Mouse (Mus musculus) retina, postnatal 1 day (tissue): Measurements from ENCODE around the gene Qdpr.

Experiments
- DNase-seq: peaks from one replicate; pipeline ENCODE4 v3.0.0-alpha.2; 2012

Qdpr gene

GRCm38 (mm10) chr5:45449831-45450716 is at the start of gene Qdpr:
Gene Qdpr (minus strand): TSS chr5:45450236.
- peak; percentile 100 for DNase-seq

- DNase-seq = no peak
Observed at GRCm38 (mm10) chr5:45497564-45497963, 47.5 kb upstream of the Qdpr start.

DNA sequence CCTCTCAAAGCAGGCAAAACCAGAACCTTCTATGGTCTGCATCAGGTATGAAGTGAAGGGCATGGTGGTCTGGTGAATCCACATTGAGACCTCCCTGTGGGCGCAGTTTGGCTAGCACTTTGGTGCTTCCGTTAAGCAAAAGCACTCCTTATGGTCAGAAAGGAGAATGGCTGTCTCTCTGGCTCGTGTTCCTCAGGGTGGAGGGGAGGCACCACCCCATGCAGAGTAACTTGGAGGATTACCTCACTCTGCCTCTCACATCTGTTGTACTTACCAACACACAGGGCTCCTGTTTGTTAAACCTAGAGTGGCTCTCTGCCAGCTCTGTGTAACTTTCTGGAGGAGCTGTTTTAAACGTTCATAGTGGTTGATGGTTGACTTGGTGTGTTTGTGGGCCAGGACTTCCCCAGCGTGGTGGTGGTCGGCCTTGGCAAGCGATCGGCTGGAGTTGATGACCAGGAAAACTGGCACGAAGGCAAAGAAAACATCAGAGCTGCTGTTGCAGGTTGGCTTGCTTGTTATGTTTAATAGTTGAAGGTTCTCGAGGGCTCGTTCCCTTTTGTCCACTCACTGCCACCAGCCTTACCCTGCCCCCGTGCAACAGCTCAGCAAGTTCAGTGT is 47.0 kb upstream of the Qdpr start:
- DNase-seq = no peak

- no peak for DNase-seq
Observed at GRCm38 (mm10) chr5:45496479-45496878, 46.4 kb upstream of the Qdpr start.

DNA sequence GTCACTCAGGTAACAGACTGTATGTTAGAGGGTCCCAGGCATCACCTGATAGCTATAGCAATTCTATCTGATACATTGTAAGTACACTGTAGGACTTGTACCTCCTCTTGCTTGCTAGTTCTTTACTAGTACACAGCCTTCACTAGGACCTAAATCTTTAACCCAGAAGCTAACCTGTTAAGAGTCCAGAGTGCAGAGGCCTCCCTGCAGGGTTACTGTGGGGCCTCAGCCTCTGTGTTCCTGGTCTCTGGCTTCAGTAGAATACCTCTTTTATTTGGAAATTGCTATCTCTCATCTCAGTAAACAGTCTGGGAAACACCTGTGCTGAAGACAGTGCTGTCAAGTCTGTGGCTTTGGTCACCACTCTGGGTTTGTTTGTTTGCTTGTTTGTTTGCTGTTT is 46.0 kb upstream of the Qdpr start:
- DNase-seq = no peak

GRCm38 (mm10) chr5:45495429-45495975 is 45.5 kb upstream of the Qdpr start:
- DNase-seq = no peak

DNA sequence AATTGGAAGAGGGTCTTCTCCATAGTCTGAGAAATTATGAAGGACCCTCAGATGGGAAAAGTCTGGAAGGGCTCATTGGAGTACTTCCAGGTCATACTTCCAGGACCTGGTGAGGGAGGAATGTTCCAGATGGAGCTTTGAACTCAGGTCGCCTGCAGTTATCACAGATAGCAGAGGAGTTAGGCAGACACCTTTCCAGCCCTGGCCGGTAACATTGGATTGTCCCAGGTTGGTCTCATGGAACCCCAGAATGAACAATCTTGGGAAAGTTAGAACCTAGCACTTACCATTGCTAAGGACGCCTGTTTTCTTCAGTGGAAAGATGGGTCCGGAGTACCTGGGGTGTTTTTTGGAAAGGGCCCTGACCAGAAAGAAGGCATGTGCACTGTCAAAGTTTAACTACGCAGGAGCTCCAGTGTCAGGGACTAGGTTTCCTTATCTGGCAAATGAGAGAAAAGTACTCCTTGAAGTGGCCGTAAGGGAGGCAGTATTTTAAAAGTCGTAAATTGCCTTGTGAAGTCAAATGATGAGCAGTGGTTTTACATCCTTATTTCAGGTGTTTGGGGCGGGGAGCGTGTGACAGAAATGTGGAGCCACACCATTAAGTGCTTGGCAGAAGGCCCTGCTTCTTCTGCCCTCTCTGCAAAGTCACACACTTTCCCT is 44.2 kb upstream of the Qdpr start:
- no peak for DNase-seq

- DNase-seq = peak; percentile 97
Observed at GRCm38 (mm10) chr5:45493191-45494092, 43.4 kb upstream of the Qdpr start, which contains the start of gene Lap3. Gene Lap3 (plus strand): TSS chr5:45493374.

- DNase-seq = no peak
Observed at GRCm38 (mm10) chr5:45491776-45492175, 41.7 kb upstream of the Qdpr start.

DNA sequence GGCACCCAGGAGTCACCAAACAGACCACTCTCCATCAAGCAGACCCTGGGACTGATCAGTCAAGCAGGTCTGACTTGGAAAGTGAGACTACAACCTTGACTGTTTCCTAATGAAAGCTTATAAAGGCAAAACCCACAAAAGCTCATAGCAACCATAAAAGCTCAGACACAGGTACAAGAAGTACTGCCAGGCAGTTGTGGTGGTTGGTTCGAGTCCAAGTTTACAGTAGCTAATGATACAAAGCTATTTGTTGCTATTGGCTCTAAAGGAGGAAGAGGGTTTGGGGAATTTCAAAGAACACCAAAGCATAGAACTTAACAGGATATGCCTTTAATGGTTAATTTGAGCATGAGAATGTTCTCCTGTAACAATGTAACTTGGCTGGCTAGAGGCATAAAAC is 33.6 kb upstream of the Qdpr start:
- DNase-seq = no peak

GRCm38 (mm10) chr5:45482607-45483006 is 32.6 kb upstream of the Qdpr start:
- DNase-seq = no peak

GRCm38 (mm10) chr5:45481125-45481524 is 31.1 kb upstream of the Qdpr start:
- no peak for DNase-seq

DNA sequence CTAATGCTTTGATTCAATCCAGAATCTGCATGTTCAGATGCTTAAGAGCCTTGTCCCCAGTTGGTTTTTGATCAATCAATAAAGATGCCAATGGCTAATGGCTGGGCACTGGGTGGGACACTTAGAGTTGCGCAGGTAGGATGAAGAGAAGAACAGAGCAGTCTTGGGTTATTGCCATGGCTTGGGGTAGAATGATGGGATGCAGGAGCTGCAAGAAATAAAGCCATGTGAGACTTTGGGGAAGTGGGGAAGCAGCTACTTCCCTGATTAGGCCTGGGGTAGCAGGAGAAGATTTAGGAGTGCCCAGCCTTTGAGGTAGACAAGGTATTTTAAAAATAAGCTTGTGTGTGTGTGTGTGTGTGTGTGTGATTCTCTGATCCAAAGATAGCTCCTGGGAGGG is 30.0 kb upstream of the Qdpr start:
- no peak for DNase-seq

DNA sequence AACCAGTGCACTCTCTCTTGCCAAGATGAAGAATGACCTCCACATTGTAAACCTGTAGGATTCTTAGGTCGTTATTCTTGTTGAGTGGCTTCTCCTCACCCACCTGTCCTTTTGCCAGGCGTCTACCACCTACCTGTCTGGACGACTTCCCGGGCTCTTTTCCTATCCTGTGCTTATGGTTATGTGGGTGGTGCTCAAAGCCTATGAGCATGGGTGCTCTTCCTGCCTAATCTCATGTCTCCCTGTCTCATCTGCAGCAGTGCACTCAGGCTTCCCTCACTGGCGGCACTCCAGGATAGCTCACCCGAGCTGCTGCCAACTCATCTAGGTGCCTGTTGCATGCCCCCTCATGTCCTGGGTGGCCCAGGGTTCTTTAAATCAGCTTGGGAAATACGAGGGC is 27.6 kb upstream of the Qdpr start:
- no peak for DNase-seq

DNA sequence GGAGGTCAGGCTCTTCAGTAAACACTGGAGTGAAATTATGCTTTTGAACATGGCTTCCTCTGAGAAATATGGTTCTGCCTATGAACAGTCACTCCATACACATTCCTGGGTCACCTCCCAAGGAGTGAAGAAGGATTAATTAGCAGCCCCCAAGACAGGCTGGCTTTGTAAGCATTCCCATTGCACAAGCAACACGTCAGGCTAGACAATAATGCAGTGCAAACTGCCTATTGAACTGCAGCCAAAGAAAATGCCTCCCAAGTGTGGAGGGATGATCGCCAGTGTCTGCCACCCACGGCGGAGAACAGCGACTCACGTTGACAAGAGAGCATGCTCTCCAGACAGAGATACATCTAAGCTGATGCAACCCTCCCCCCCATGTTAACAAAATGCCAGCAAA is 26.3 kb upstream of the Qdpr start:
- DNase-seq = peak; percentile 70

DNA sequence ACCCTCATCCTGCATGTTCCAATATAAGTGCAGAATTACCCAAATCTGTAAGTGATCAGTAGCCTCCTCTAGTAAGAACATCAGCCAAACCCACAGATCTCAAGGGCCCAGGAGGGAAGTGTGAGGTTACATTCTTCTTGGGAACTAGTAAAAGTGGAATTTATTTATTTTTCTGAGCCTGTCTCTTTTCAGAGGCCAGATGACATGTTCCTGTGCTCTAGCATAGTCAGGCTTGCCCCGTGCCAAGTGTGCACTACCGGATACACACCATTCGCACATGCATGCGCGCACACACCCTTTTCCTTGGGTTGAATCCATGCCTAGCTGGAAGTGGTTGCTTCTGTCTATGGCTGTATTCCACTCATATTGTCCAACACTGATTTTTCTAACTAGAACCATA is 25.7 kb upstream of the Qdpr start:
- DNase-seq = no peak

DNA sequence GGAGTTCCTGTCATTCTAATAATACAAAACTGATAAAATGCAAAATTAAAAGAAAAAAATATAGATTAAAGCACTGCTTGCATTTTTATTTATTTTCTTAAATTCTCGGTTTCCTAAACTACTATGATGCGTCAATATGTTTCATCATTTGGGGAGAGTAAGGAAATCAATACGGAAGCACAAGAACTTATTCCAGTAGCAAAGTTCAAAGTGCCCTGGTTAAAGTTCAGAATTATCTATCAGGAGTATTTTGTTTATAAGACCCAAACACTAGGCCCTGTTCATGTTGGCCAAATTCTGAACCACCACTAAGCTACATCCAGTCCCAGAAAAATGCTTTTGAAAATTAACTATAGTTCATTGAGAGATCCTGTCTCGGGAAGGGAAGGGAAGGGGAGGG is 24.7 kb upstream of the Qdpr start:
- no peak for DNase-seq

- peak; percentile 86 for DNase-seq
Observed at GRCm38 (mm10) chr5:45474215-45474614, 24.2 kb upstream of the Qdpr start.

- no peak for DNase-seq
Observed at GRCm38 (mm10) chr5:45473521-45473920, 23.5 kb upstream of the Qdpr start.

GRCm38 (mm10) chr5:45472880-45473450 is 22.9 kb upstream of the Qdpr start:
- DNase-seq = no peak

DNA sequence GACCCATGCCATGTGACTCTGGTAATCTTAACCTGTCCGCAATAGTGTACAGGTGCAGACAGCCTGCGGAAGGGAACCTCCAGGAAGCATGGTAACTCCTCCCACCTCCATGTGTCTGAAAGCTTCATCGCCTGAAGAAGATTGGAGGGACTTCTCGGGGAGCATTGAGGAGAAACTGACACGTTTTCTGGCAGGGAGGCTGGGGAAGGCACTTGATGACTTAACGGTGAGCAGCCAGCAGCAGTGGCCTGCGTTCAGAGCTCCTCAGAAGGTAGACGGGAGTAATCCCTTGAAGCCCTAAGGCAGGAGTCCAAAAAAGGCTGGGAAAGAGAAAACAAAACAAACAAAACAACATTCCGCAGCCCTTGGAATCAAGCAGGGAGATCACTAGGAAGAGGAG is 4.4 kb upstream of the Qdpr start:
- no peak for DNase-seq

DNA sequence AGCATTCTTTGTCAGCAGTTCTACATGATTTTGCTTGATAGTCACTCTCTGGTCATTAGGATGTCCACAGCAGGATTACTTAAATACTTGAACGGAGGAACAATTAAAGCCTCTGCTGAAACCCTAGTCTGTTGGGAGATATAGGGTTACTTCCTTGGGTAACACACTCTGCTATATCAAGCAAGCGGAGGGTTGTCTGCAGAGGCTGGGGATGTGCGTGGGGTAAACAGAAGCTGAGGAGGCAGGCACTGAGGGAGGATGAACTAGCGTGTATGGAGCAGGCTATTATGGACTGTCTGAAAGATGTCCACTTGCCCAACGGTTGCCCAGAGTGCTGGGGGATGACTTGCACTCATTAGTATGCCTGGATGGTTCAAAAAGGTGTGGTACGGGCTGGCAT is 3.4 kb upstream of the Qdpr start, which contains the start of gene Clrn2:
Gene Clrn2 (plus strand): TSS at position 301 of the 400 bp plus-strand sequence.
- DNase-seq = no peak
